Mouse (Mus musculus) E14TG2a.4 (cell line): ENCODE data around the gene C1qbp.

ENCODE experiments used
- CTCF ChIP-seq: conservative IDR thresholded peaks from 2 replicates; pipeline ENCODE4 v1.5.1; 2014; ENCODE audit warnings: low read length
- NANOG ChIP-seq: IDR thresholded peaks from 2 replicates; pipeline ENCODE4 v1.6.1; 2014; ENCODE audit warnings: borderline replicate concordance, low read length, mixed read lengths

- no peak for TF ChIP-seq CTCF
- TF ChIP-seq NANOG: no peak
Measured at GRCm38 (mm10) chr11:71008321-71008720, 25.5 kb upstream of the C1qbp start.
